Mouse (Mus musculus) bone marrow macrophage, adult 2 months (primary cell): ENCODE measurements around the gene B3gnt8.

ENCODE experiments used
- CTCF ChIP-seq: IDR thresholded peaks from 2 replicates; pipeline ENCODE4 v1.5.1; 2012; ENCODE audit warnings: low read depth, mild to moderate bottlenecking, low read length, moderate library complexity
- POLR2A ChIP-seq: IDR thresholded peaks from 2 replicates; pipeline ENCODE4 v1.6.1; 2012; ENCODE audit warnings: mild to moderate bottlenecking, low read depth, low read length, borderline replicate concordance

GRCm38 (mm10) chr7:25636373-25636772 lies 9.9 kb downstream of the B3gnt8 start:
- TF ChIP-seq CTCF: no peak
- no peak for TF ChIP-seq POLR2A
